Mouse (Mus musculus): Measurements from ENCODE around the gene Map3k11.
"Not testable (repeated sequence)": the region's sequence is repeated elsewhere in the genome, so short reads cannot be mapped to it uniquely, and the experiment has no call there.

Map3k11 gene

GRCm38 (mm10) chr19:5665465-5665864 lies 23.1 kb upstream of the Map3k11 start:
- CTCF ChIA-PET: no interaction called here

- CTCF ChIA-PET: no interaction called here
These were observed 22.2 kb upstream of the Map3k11 start for GRCm38 (mm10) chr19:5666386-5666785.

- CTCF ChIA-PET: no interaction called here
These were observed 20.2 kb upstream of the Map3k11 start for GRCm38 (mm10) chr19:5668372-5668771.

GRCm38 (mm10) chr19:5680432-5680831 lies 8.1 kb upstream of the Map3k11 start:
- CTCF ChIA-PET: no interaction called here

GRCm38 (mm10) chr19:5684236-5684635 lies 4.3 kb upstream of the Map3k11 start:
- CTCF ChIA-PET: interaction anchor here (0.6 kb wide), 3 partner anchors 106 to 602 kb away, joined by 4 to 8 read pairs (median 5); no protein-coding TSS in a partner anchor

- CTCF ChIA-PET: interaction anchor here (0.6 kb wide), 1 partner anchor 440 kb away, joined by 5 read pairs; no protein-coding TSS in a partner anchor
These were observed 3.6 kb upstream of the Map3k11 start for GRCm38 (mm10) chr19:5684985-5685384.

GRCm38 (mm10) chr19:5685431-5685830 lies 3.1 kb upstream of the Map3k11 start:
- CTCF ChIA-PET: no interaction called here

GRCm38 (mm10) chr19:5685861-5686260 lies 2.7 kb upstream of the Map3k11 start:
- CTCF ChIA-PET: no interaction called here

GRCm38 (mm10) chr19:5686437-5686836 lies 2.1 kb upstream of the Map3k11 start:
- CTCF ChIA-PET: no interaction called here

GRCm38 (mm10) chr19:5686954-5687353 lies 1.6 kb upstream of the Map3k11 start:
- CTCF ChIA-PET: not testable (repeated sequence)

GRCm38 (mm10) chr19:5687738-5688137 lies 804 bp upstream of the Map3k11 start:
- CTCF ChIA-PET: no interaction called here

GRCm38 (mm10) chr19:5689088-5689428 lies 516 bp downstream of the Map3k11 start:
- CTCF ChIA-PET: interaction anchor here (0.8 kb wide), 1 partner anchor 52 kb away, joined by 3 read pairs; no protein-coding TSS in a partner anchor

GRCm38 (mm10) chr19:5689565-5690342 lies 1.2 kb downstream of the Map3k11 start:
- CTCF ChIA-PET: interaction anchor here (0.8 kb wide), 1 partner anchor 52 kb away, joined by 3 read pairs; no protein-coding TSS in a partner anchor

GRCm38 (mm10) chr19:5690343-5690735 lies 1.8 kb downstream of the Map3k11 start:
- CTCF ChIA-PET: no interaction called here

- CTCF ChIA-PET: interaction anchor here (0.7 kb wide), 1 partner anchor 1839 kb away, joined by 4 read pairs; no protein-coding TSS in a partner anchor
These were observed 3.1 kb downstream of the Map3k11 start for GRCm38 (mm10) chr19:5691601-5692000.

- CTCF ChIA-PET: interaction anchor here (0.6 to 0.7 kb wide), 2 partner anchors 196 to 1840 kb away, joined by 3 to 4 read pairs; no protein-coding TSS in a partner anchor
These were observed 3.8 kb downstream of the Map3k11 start for GRCm38 (mm10) chr19:5692086-5692912.

- CTCF ChIA-PET: interaction anchor here (0.6 kb wide), 1 partner anchor 197 kb away, joined by 3 read pairs; no protein-coding TSS in a partner anchor
These were observed 4.4 kb downstream of the Map3k11 start for GRCm38 (mm10) chr19:5692913-5693396.

GRCm38 (mm10) chr19:5693801-5694200 lies 5.3 kb downstream of the Map3k11 start:
- CTCF ChIA-PET: no interaction called here

GRCm38 (mm10) chr19:5695849-5696462 lies 7.4 kb downstream of the Map3k11 start:
- CTCF ChIA-PET: no interaction called here

- CTCF ChIA-PET: interaction anchor here (0.6 kb wide), 1 partner anchor 58 kb away, joined by 5 read pairs; no protein-coding TSS in a partner anchor
These were observed 15.7 kb downstream of the Map3k11 start, which contains the start of gene Kcnk7 for GRCm38 (mm10) chr19:5704163-5704800. Kcnk7 (plus strand) TSS chr19:5704367.
